Mouse (Mus musculus): ENCODE measurements around the gene Arhgef10l. TPM values are rescaled to one million over a fixed set of nuclear protein-coding genes. Genes with fewer than 3 reads are reported as not detected.

The Arhgef10l gene
- 1.7 TPM for polyA plus RNA-seq (2014; fragmentation: Illumina TruSeq; extraction: RNeasy Lipid Tissue Mini Kit (QIAGEN cat#74804); ENCODE audit: low read depth, low replicate concordance)

GRCm38 (mm10) chr4:140665760-140666159, at the start of gene Arhgef10l:
Gene Arhgef10l, minus strand, starts transcription at chr4:140666012.

GRCm38 (mm10) chr4:140700269-140701018, 34.6 kb upstream of the Arhgef10l start, which contains the start of gene Rcc2:
Gene Rcc2, plus strand, starts transcription at chr4:140700541.

Other genes starting within 250 kb of the Arhgef10l start
- 8.0 TPM for gene Rcc2, start 34.5 kb upstream of the Arhgef10l start, polyA plus RNA-seq (2014; fragmentation: Illumina TruSeq; extraction: RNeasy Lipid Tissue Mini Kit (QIAGEN cat#74804); ENCODE audit: low read depth, low replicate concordance)
- not detected for gene Padi6, start 76.6 kb upstream of the Arhgef10l start, polyA plus RNA-seq (2014; fragmentation: Illumina TruSeq; extraction: RNeasy Lipid Tissue Mini Kit (QIAGEN cat#74804); ENCODE audit: low read depth, low replicate concordance)
- not detected for gene Padi4, start 108.2 kb upstream of the Arhgef10l start, polyA plus RNA-seq (2014; fragmentation: Illumina TruSeq; extraction: RNeasy Lipid Tissue Mini Kit (QIAGEN cat#74804); ENCODE audit: low read depth, low replicate concordance)
- not detected for gene Padi3, start 144.6 kb upstream of the Arhgef10l start, polyA plus RNA-seq (2014; fragmentation: Illumina TruSeq; extraction: RNeasy Lipid Tissue Mini Kit (QIAGEN cat#74804); ENCODE audit: low read depth, low replicate concordance)
- gene Padi1, start 179.8 kb upstream of the Arhgef10l start, polyA plus RNA-seq (2014; fragmentation: Illumina TruSeq; extraction: RNeasy Lipid Tissue Mini Kit (QIAGEN cat#74804); ENCODE audit: low read depth, low replicate concordance), result not detected
- gene Padi2, start 240.3 kb upstream of the Arhgef10l start, polyA plus RNA-seq (2014; fragmentation: Illumina TruSeq; extraction: RNeasy Lipid Tissue Mini Kit (QIAGEN cat#74804); ENCODE audit: low read depth, low replicate concordance), result 0.93 TPM